ENCODE assay signal across 28 mouse cellular contexts in the genomic region with DNA sequence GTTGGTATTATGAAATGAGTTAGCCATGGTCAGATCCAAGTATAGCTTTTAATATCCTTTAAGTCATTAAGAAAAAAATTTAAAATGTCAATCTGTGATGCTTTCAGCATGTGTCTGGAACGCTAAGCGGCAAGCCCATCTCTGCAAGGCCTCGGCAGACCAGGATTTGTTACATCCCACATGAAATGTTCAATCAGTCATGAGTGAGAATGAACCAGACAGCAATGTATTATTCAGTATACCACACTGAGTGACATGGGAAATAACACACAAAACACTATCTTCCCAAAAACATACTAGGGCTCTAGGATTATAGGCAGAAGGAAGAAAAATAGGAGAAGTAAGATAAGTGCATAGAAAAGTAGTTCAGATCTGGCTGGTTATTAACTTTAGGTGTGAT.
A peak's percentile ranks its signal among the peaks of the same experiment; 100 is the strongest.
DNase-seq lines count a peak whose midpoint lies in the region; ATAC-seq and TF ChIP-seq lines count a peak whose summit lies in the region.
"Had no signal": no experiment of that assay in that cellular context is flagged by ENCODE, and none has a peak within 500 bp of the region (broad histone marks: within the 10 kb centered on the region; RNA-seq: fewer than 3 reads in every experiment).

No protein-coding gene starts in this region.

- H3K36me3 ChIP-seq in forebrain, embryonic 16.5 days (ENCODE audit: control insufficient read depth, insufficient read depth) = no peaks in the 10 kb centered on the region
- H3K36me3 ChIP-seq in forebrain, embryonic 10.5 days (replicated peaks) = no peaks in the 10 kb centered on the region
- no peaks in the 10 kb centered on the region for H3K36me3 ChIP-seq in hindbrain, embryonic 14.5 days (replicated peaks; ENCODE audit: control insufficient read depth, insufficient read depth)
- no peaks in the 10 kb centered on the region for H3K36me3 ChIP-seq in hindbrain, embryonic 13.5 days
- H3K36me3 ChIP-seq: embryonic facial prominence, embryonic 10.5 days; embryonic facial prominence, embryonic 13.5 days; G1E; heart, embryonic 10.5 days; heart, embryonic 13.5 days; intestine, embryonic 15.5 days had no signal

- H3K9me3 ChIP-seq in forebrain, embryonic 16.5 days (ENCODE audit: control insufficient read depth, low read length) = peaks cover 2% of the 10 kb centered on the region; the same call in 1 of the 2 replicates
- H3K9me3 ChIP-seq in forebrain, embryonic 10.5 days = no peaks in the 10 kb centered on the region
- no peaks in the 10 kb centered on the region for H3K9me3 ChIP-seq in hindbrain, embryonic 14.5 days (ENCODE audit: control insufficient read depth, low read length)
- peaks cover 3% of the 10 kb centered on the region; the same call in 1 of the 2 replicates for H3K9me3 ChIP-seq in hindbrain, embryonic 13.5 days
- H3K9me3 ChIP-seq: embryonic facial prominence, embryonic 10.5 days; embryonic facial prominence, embryonic 13.5 days; heart, embryonic 10.5 days; heart, embryonic 13.5 days; intestine, embryonic 15.5 days had no signal

- no peak overlapping the region for H3K4me3 ChIP-seq in forebrain, embryonic 16.5 days (replicated peaks; ENCODE audit: low read length)
- H3K4me3 ChIP-seq in forebrain, embryonic 10.5 days = no peak overlapping the region
- no peak overlapping the region for H3K4me3 ChIP-seq in hindbrain, embryonic 14.5 days (replicated peaks; ENCODE audit: low read length)
- no peak overlapping the region for H3K4me3 ChIP-seq in hindbrain, embryonic 13.5 days
- H3K4me3 ChIP-seq: embryonic facial prominence, embryonic 10.5 days; embryonic facial prominence, embryonic 13.5 days; erythroblast, embryonic 14.5 days; heart, adult 2 months; heart, embryonic 10.5 days; heart, embryonic 13.5 days; intestine, embryonic 15.5 days had no signal

- no peaks in the 10 kb centered on the region for H3K27me3 ChIP-seq in forebrain, embryonic 16.5 days (replicated peaks; ENCODE audit: control insufficient read depth, insufficient read depth, low read length)
- H3K27me3 ChIP-seq in forebrain, embryonic 10.5 days (ENCODE audit: poor library complexity, severe bottlenecking) = no peaks in the 10 kb centered on the region
- no peaks in the 10 kb centered on the region for H3K27me3 ChIP-seq in hindbrain, embryonic 14.5 days (ENCODE audit: control insufficient read depth, insufficient read depth, low read length)
- no peaks in the 10 kb centered on the region for H3K27me3 ChIP-seq in hindbrain, embryonic 13.5 days
- H3K27me3 ChIP-seq: CH12.LX; embryonic facial prominence, embryonic 13.5 days; heart, embryonic 13.5 days; intestine, embryonic 15.5 days had no signal

- no peak for TF ChIP-seq POLR2A in brain, embryonic 14.5 days (IDR thresholded peaks at IDR 0.05; ENCODE audit: borderline replicate concordance, extremely low read depth, insufficient read depth, insufficient read length, poor library complexity, severe bottlenecking)

- H3K9ac ChIP-seq in forebrain, embryonic 16.5 days (replicated peaks; ENCODE audit: low read depth, low read length) = no peak overlapping the region
- H3K9ac ChIP-seq in hindbrain, embryonic 14.5 days = no peak overlapping the region
- no peak overlapping the region for H3K9ac ChIP-seq in hindbrain, embryonic 13.5 days
- H3K9ac ChIP-seq: embryonic facial prominence, embryonic 13.5 days; heart, embryonic 13.5 days; intestine, embryonic 15.5 days had no signal

- 43% methylated on average over 3 of the region's 3 CpGs for WGBS in forebrain, embryonic 16.5 days
- WGBS in forebrain, embryonic 10.5 days = 90% methylated on average over 3 of the region's 3 CpGs
- WGBS in hindbrain, embryonic 14.5 days = 33% methylated on average over 3 of the region's 3 CpGs
- 50% methylated on average over 3 of the region's 3 CpGs for WGBS in hindbrain, embryonic 13.5 days

- no peak overlapping the region for H3K27ac ChIP-seq in forebrain, embryonic 16.5 days (ENCODE audit: low read length)
- no peak overlapping the region for H3K27ac ChIP-seq in forebrain, embryonic 10.5 days
- no peak overlapping the region for H3K27ac ChIP-seq in hindbrain, embryonic 14.5 days
- no peak overlapping the region for H3K27ac ChIP-seq in hindbrain, embryonic 13.5 days
- H3K27ac ChIP-seq: embryonic facial prominence, embryonic 10.5 days; embryonic facial prominence, embryonic 13.5 days; heart, adult 2 months; heart, embryonic 10.5 days; heart, embryonic 13.5 days; intestine, embryonic 15.5 days had no signal

- peak; percentile 43; the same call in 1 of the 2 replicates for ATAC-seq in forebrain, embryonic 16.5 days
- 0 out of 2 replicates have a peak, but pooled peaks have one; percentile 49 for ATAC-seq in hindbrain, embryonic 14.5 days (ENCODE audit: low FRiP score)
- ATAC-seq in hindbrain, embryonic 13.5 days (ENCODE audit: low FRiP score) = no peak
- ATAC-seq: hindbrain, embryonic 16.5 days; intestine, embryonic 15.5 days had no signal

- no peak for DNase-seq in forebrain, embryonic 10.5 days (ENCODE audit: extremely low spot score, low spot score)
- no peak for DNase-seq in hindbrain, embryonic 14.5 days (ENCODE audit: low spot score)
- DNase-seq in brain, embryonic 14.5 days (ENCODE audit: low read depth) = peak; percentile 47
- peak; percentile 15 for DNase-seq in retina, postnatal 1 day
- DNase-seq in MN1 (ENCODE audit: low spot score) = no peak
- DNase-seq: adrenal gland, adult 2 months; adrenal gland, postnatal 14 days; B cell, adult 2 months; cerebellum, adult 11-12 months; cerebellum, adult 8-10 months; cerebellum, postnatal 10 days; cerebellum, postnatal 36 days; embryo, embryonic 11 days; gastrocnemius, postnatal 36 days; heart, adult 2 months; heart, postnatal 14 days; kidney, adult 11 months had no signal

- no peak for TF ChIP-seq CTCF in brain, embryonic 14.5 days (IDR thresholded peaks at IDR 0.05; ENCODE audit: borderline replicate concordance, extremely low read depth, insufficient read depth, insufficient read length)

- no peaks in the 10 kb centered on the region for H3K4me1 ChIP-seq in forebrain, embryonic 16.5 days (replicated peaks; ENCODE audit: control insufficient read depth, insufficient read depth, low read length)
- no peaks in the 10 kb centered on the region; the same call in 1 of the 2 replicates for H3K4me1 ChIP-seq in forebrain, embryonic 10.5 days
- 0 out of 2 replicates have a peak, but pooled peaks cover 5% of the 10 kb centered on the region for H3K4me1 ChIP-seq in hindbrain, embryonic 14.5 days (replicated peaks; ENCODE audit: control insufficient read depth, insufficient read depth, low read length)
- H3K4me1 ChIP-seq in hindbrain, embryonic 13.5 days (replicated peaks) = no peaks in the 10 kb centered on the region
- H3K4me1 ChIP-seq: embryonic facial prominence, embryonic 13.5 days; heart, embryonic 10.5 days; heart, embryonic 13.5 days; intestine, embryonic 15.5 days had no signal

- no peak overlapping the region for H3K4me2 ChIP-seq in forebrain, embryonic 16.5 days (ENCODE audit: low read length)
- H3K4me2 ChIP-seq in hindbrain, embryonic 14.5 days (replicated peaks) = no peak overlapping the region
- H3K4me2 ChIP-seq in hindbrain, embryonic 13.5 days = no peak overlapping the region
- H3K4me2 ChIP-seq: embryonic facial prominence, embryonic 13.5 days; heart, embryonic 13.5 days; intestine, embryonic 15.5 days had no signal

Comparison
In these comparisons a context has a peak if more than half of its experiments do, and no peak if none do; other contexts are left out.
1. DNase-seq: peak in brain, embryonic 14.5 days (single experiment) and retina, postnatal 1 day (single experiment); none in forebrain, embryonic 10.5 days (single experiment), hindbrain, embryonic 14.5 days (single experiment) and MN1 (single experiment).